In the genomic region with DNA sequence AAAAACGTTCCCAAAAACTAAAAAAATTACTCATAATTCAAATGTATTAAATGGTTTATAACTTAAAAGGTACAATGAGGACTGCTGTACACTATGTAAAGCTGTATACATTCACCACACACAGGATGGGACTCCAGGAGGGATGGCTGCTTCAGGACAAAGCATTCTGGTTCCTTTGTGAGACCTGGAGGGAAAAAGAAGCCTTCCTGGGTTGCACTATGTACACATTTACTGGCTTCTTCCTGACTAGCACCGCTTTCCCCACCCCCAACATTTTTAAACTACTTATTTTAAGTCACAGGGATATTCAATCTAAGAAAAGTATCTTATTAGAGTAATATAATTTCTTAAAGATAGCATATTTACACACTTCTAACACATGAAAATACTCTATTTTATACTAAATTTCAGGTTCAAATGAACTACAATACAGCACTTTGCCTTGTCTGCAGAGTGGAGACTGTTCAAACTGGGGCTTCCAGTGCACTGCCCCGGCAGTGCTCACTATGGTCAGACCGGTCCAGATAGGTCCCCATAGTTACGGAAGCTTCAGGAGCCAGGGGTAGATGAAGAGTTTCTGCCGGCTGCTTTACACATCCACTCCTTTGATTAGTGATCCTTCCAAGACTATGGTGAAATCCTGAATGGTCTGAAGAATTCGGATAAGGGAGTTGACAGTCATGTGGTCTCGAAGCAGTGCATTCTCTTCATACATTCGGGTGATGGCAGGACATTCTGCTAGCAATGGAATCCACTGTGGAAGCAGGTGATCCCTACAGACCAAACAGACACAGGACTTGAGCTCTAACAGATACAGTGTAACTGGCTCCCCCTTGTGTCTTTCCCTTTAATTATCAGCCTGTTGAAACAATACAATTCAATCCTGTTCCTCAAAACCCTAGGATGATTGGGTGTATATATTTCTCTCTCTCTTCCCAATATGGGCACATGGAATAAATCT, we compare ENCODE assay signal across 8 mouse cellular contexts. TPM values are rescaled to one million over a fixed set of nuclear protein-coding genes. Genes with fewer than 3 reads are reported as not detected.
A peak's percentile ranks its signal among the peaks of the same experiment; 100 is the strongest.
DNase-seq lines count a peak whose midpoint lies in the region; ATAC-seq and TF ChIP-seq lines count a peak whose summit lies in the region.

No protein-coding gene starts in this region.

- no peaks in the 10 kb centered on the region for H3K9me3 ChIP-seq in lung, postnatal 0 days (ENCODE audit: low read length)
- no peaks in the 10 kb centered on the region for H3K9me3 ChIP-seq in stomach, postnatal 0 days (ENCODE audit: control insufficient read depth, low read length)

- H3K4me1 ChIP-seq in lung, postnatal 0 days (ENCODE audit: insufficient read depth, low read depth, low read length), result 0 out of 2 replicates have a peak, but pooled peaks cover 3% of the 10 kb centered on the region
- no peaks in the 10 kb centered on the region for H3K4me1 ChIP-seq in stomach, postnatal 0 days (replicated peaks; ENCODE audit: control insufficient read depth, insufficient read depth)

- H3K36me3 ChIP-seq in lung, postnatal 0 days (ENCODE audit: insufficient read depth, low read length), result no peaks in the 10 kb centered on the region
- H3K36me3 ChIP-seq in stomach, postnatal 0 days (ENCODE audit: control insufficient read depth, insufficient read depth, low read length), result no peaks in the 10 kb centered on the region

- H3K4me3 ChIP-seq in lung, postnatal 0 days (ENCODE audit: low read depth, low read length), result no peak overlapping the region
- no peak overlapping the region for H3K4me3 ChIP-seq in stomach, postnatal 0 days (ENCODE audit: low read depth, low read length)

- no peak overlapping the region for H3K9ac ChIP-seq in lung, postnatal 0 days (replicated peaks; ENCODE audit: low read depth)
- H3K9ac ChIP-seq in stomach, postnatal 0 days (ENCODE audit: low read length), result no peak overlapping the region

- H3K4me2 ChIP-seq in lung, postnatal 0 days (replicated peaks; ENCODE audit: low read depth, low read length), result no peak overlapping the region
- no peak overlapping the region for H3K4me2 ChIP-seq in stomach, postnatal 0 days (replicated peaks; ENCODE audit: low read depth)

- 34% methylated on average over 9 of the region's 9 CpGs for WGBS in lung, postnatal 0 days
- 29% methylated on average over 9 of the region's 9 CpGs for WGBS in stomach, postnatal 0 days

- peak; percentile 50 for DNase-seq in kidney, adult 9 months
- DNase-seq in kidney, adult 11 months, result no peak
- peak; percentile 90 for DNase-seq in ZHBTc4 (ENCODE audit: low read depth, low spot score)
- DNase-seq in forelimb bud, embryonic 11.5 days (ENCODE audit: low read depth, low spot score), result peak; percentile 38
- DNase-seq in lung, postnatal 0 days (ENCODE audit: low spot score), result peak; percentile 73
- DNase-seq in stomach, postnatal 0 days (ENCODE audit: low spot score), result peak; percentile 14
- no peak for DNase-seq in frontal cortex, postnatal 10 days (ENCODE audit: low spot score in 2 of 2)

- TF ChIP-seq EP300 in lung, postnatal 0 days (IDR thresholded peaks at IDR 0.05), result no peak
- no peak for TF ChIP-seq EP300 in stomach, postnatal 0 days (optimal IDR thresholded peaks at IDR 0.05)

- peak; percentile 75 for ATAC-seq in lung, postnatal 0 days
- peak; percentile 42; the same call in 1 of the 2 replicates for ATAC-seq in stomach, postnatal 0 days (ENCODE audit: low FRiP score, low TSS enrichment)
- ATAC-seq in activated CD4-positive, CD25-positive, alpha-beta regulatory T cell, adult 4 months, result no peak

- TF ChIP-seq CTCF in lung, postnatal 0 days (IDR thresholded peaks at IDR 0.05), result peak; percentile 67
- peak; percentile 78 for TF ChIP-seq CTCF in stomach, postnatal 0 days (IDR thresholded peaks at IDR 0.05; ENCODE audit: low read depth)

- H3K27me3 ChIP-seq in lung, postnatal 0 days (replicated peaks; ENCODE audit: insufficient read depth, low read length), result no peaks in the 10 kb centered on the region
- H3K27me3 ChIP-seq in stomach, postnatal 0 days (ENCODE audit: control insufficient read depth, insufficient read depth, low read length), result no peaks in the 10 kb centered on the region

- H3K27ac ChIP-seq in lung, postnatal 0 days (ENCODE audit: low read length), result no peak overlapping the region
- H3K27ac ChIP-seq in stomach, postnatal 0 days (replicated peaks), result no peak overlapping the region

RNA-seq across cellular contexts. Expression of a gene that starts 47.1 kb away (rescaled TPM):
- 46.3 and 47.8 TPM in 2 replicates for polyA plus RNA-seq in lung, postnatal 0 days (2015; fragmentation: Nextera tagmentation; extraction: Ambion mirVana)
- 27.6 and 27.9 TPM in 2 replicates for polyA plus RNA-seq in stomach, postnatal 0 days (2015; fragmentation: Nextera tagmentation; extraction: Ambion mirVana)
- 10 to 100 TPM; 61.4 to 62.9 TPM for polyA plus RNA-seq in activated CD4-positive, CD25-positive, alpha-beta regulatory T cell, adult 4 months (2017; shearing (Covaris generic))

Comparison
In these comparisons a context has a peak if more than half of its experiments do, and no peak if none do; other contexts are left out.
1. DNase-seq: peak in kidney, adult 9 months (single experiment), ZHBTc4 (single experiment), forelimb bud, embryonic 11.5 days (single experiment), lung, postnatal 0 days (single experiment) and stomach, postnatal 0 days (single experiment); none in kidney, adult 11 months (single experiment) and frontal cortex, postnatal 10 days (0 of 2).